20 mouse cellular contexts compared by ENCODE assay signal in genomic region chr2:132757911-132758310, GRCm38 (mm10). TPM values are rescaled to one million over a fixed set of nuclear protein-coding genes. Genes with fewer than 3 reads are reported as not detected.
DNase-seq lines count a peak whose midpoint lies in the region; ATAC-seq lines count a peak whose summit lies in the region.
"Had no signal": no experiment of that assay in that cellular context is flagged by ENCODE, and none has a peak within 500 bp of the region (broad histone marks: within the 10 kb centered on the region; RNA-seq: fewer than 3 reads in every experiment).

No protein-coding gene starts in this region.

- H3K27ac ChIP-seq in forebrain, embryonic 12.5 days = no peak overlapping the region
- H3K27ac ChIP-seq in neural tube, embryonic 15.5 days (replicated peaks) = no peak overlapping the region
- H3K27ac ChIP-seq: hindbrain, embryonic 13.5 days; liver, embryonic 13.5 days; neural tube, embryonic 13.5 days had no signal

- no peak overlapping the region for H3K4me3 ChIP-seq in forebrain, embryonic 12.5 days (replicated peaks)
- no peak overlapping the region for H3K4me3 ChIP-seq in neural tube, embryonic 15.5 days (replicated peaks)
- H3K4me3 ChIP-seq: hindbrain, embryonic 13.5 days; liver, embryonic 13.5 days; neural tube, embryonic 13.5 days had no signal

- 70% methylated on average over 5 of the region's 5 CpGs for WGBS in forebrain, embryonic 12.5 days
- WGBS in neural tube, embryonic 15.5 days = 62% methylated on average over 5 of the region's 5 CpGs

- no peaks in the 10 kb centered on the region for H3K36me3 ChIP-seq in forebrain, embryonic 12.5 days (replicated peaks)
- no peaks in the 10 kb centered on the region for H3K36me3 ChIP-seq in neural tube, embryonic 15.5 days
- H3K36me3 ChIP-seq: G1E; hindbrain, embryonic 13.5 days; liver, embryonic 13.5 days; neural tube, embryonic 13.5 days had no signal

- no peak overlapping the region for H3K9ac ChIP-seq in forebrain, embryonic 12.5 days
- H3K9ac ChIP-seq in neural tube, embryonic 15.5 days (replicated peaks) = no peak overlapping the region
- H3K9ac ChIP-seq: hindbrain, embryonic 13.5 days; liver, embryonic 13.5 days; neural tube, embryonic 13.5 days had no signal

- H3K27me3 ChIP-seq in forebrain, embryonic 12.5 days = no peaks in the 10 kb centered on the region
- no peaks in the 10 kb centered on the region for H3K27me3 ChIP-seq in neural tube, embryonic 15.5 days (replicated peaks)
- H3K27me3 ChIP-seq: hindbrain, embryonic 13.5 days; liver, embryonic 13.5 days; neural tube, embryonic 13.5 days had no signal

- ATAC-seq in forebrain, embryonic 12.5 days (ENCODE audit: low FRiP score) = no peak
- ATAC-seq in neural tube, embryonic 15.5 days (ENCODE audit: low FRiP score) = no peak
- ATAC-seq: intestine, postnatal 0 days; lung, postnatal 0 days had no signal

- H3K4me2 ChIP-seq in forebrain, embryonic 12.5 days = no peak overlapping the region
- no peak overlapping the region for H3K4me2 ChIP-seq in neural tube, embryonic 15.5 days
- H3K4me2 ChIP-seq: hindbrain, embryonic 13.5 days; liver, embryonic 13.5 days; neural tube, embryonic 13.5 days had no signal

- peak; percentile 88 for DNase-seq in right cerebral cortex, adult 18-20 months
- DNase-seq in right cerebral cortex, postnatal 4 days = no peak
- peak; percentile 77 to 84 for DNase-seq in frontal cortex, postnatal 36 days (ENCODE audit: low spot score in 2 of 2)
- peak; percentile 36 for DNase-seq in retina, embryonic 14.5 days (ENCODE audit: low spot score)
- DNase-seq in adrenal gland, postnatal 36 days = no peak
- DNase-seq: cerebellum, adult 11 months; cerebellum, postnatal 25 days; heart, adult 18-20 months; kidney, postnatal 25 days; liver, embryonic 13.5 days; thymus, adult 2 months had no signal

- H3K4me1 ChIP-seq in forebrain, embryonic 12.5 days = peaks cover 2% of the 10 kb centered on the region; the same call in 1 of the 2 replicates
- H3K4me1 ChIP-seq in neural tube, embryonic 15.5 days = peaks cover 6% of the 10 kb centered on the region
- H3K4me1 ChIP-seq: hindbrain, embryonic 13.5 days; liver, embryonic 13.5 days; neural tube, embryonic 13.5 days had no signal

- H3K9me3 ChIP-seq in forebrain, embryonic 12.5 days = no peaks in the 10 kb centered on the region
- H3K9me3 ChIP-seq in neural tube, embryonic 15.5 days (replicated peaks) = no peaks in the 10 kb centered on the region; the same call in 1 of the 2 replicates
- H3K9me3 ChIP-seq: G1E; hindbrain, embryonic 13.5 days; liver, embryonic 13.5 days; neural tube, embryonic 13.5 days had no signal

RNA-seq across cellular contexts. Expression of gene Chgb, which starts 23.2 kb away (rescaled TPM):
- 18.5 and 19.4 TPM in 2 replicates for polyA plus RNA-seq in forebrain, embryonic 12.5 days (2016; fragmentation: Nextera tagmentation; extraction: Ambion mirVana)
- 1,000 to 10,000 TPM; 1,300 to 1,603 TPM for total RNA-seq in adrenal gland, postnatal 36 days (2021)
- 97.7 and 109 TPM in 2 replicates for polyA plus RNA-seq in neural tube, embryonic 15.5 days (2015; fragmentation: Nextera tagmentation; extraction: Ambion mirVana)
- total RNA-seq: megakaryocyte, adult 5-6 weeks; monocyte, adult 5-6 weeks had no signal

RNA-seq across cellular contexts. Expression of gene Trmt6, which starts 57.9 kb away (rescaled TPM):
- polyA plus RNA-seq in forebrain, embryonic 12.5 days (2016; fragmentation: Nextera tagmentation; extraction: Ambion mirVana) = 38.0 and 38.2 TPM in 2 replicates
- 10 to 100 TPM; 19.1 to 26.0 TPM for total RNA-seq in adrenal gland, postnatal 36 days (2021)
- 19.4 and 20.9 TPM in 2 replicates for polyA plus RNA-seq in neural tube, embryonic 15.5 days (2015; fragmentation: Nextera tagmentation; extraction: Ambion mirVana)

RNA-seq across cellular contexts. Expression of gene Mcm8, which starts 58.0 kb away (rescaled TPM):
- 20.7 and 23.5 TPM in 2 replicates for polyA plus RNA-seq in forebrain, embryonic 12.5 days (2016; fragmentation: Nextera tagmentation; extraction: Ambion mirVana)
- total RNA-seq in adrenal gland, postnatal 36 days (2021) = 1 to 10 TPM; 3.4 to 4.7 TPM
- 5.2 and 6.4 TPM in 2 replicates for polyA plus RNA-seq in neural tube, embryonic 15.5 days (2015; fragmentation: Nextera tagmentation; extraction: Ambion mirVana)

Comparison
In these comparisons a context has a peak if more than half of its experiments do, and no peak if none do; other contexts are left out.
1. DNase-seq: peak in right cerebral cortex, adult 18-20 months (single experiment), frontal cortex, postnatal 36 days (2 of 2) and retina, embryonic 14.5 days (single experiment); none in right cerebral cortex, postnatal 4 days (single experiment) and adrenal gland, postnatal 36 days (0 of 2).